Mouse (Mus musculus) c-Kit-negative CD71-positive TER-119-positive erythroid progenitor cells, embryonic 14.5 days (primary cell): ENCODE results near the gene Ugt2b36.
"Not testable (repeated sequence)": the region's sequence is repeated elsewhere in the genome, so short reads cannot be mapped to it uniquely, and the experiment has no call there.

Experiments used
- DNase-seq: peaks from one replicate; pipeline ENCODE4 v3.0.0-alpha.2; 2013; ENCODE audit warnings: low read depth, low spot score

Gene Ugt2b36

DNA sequence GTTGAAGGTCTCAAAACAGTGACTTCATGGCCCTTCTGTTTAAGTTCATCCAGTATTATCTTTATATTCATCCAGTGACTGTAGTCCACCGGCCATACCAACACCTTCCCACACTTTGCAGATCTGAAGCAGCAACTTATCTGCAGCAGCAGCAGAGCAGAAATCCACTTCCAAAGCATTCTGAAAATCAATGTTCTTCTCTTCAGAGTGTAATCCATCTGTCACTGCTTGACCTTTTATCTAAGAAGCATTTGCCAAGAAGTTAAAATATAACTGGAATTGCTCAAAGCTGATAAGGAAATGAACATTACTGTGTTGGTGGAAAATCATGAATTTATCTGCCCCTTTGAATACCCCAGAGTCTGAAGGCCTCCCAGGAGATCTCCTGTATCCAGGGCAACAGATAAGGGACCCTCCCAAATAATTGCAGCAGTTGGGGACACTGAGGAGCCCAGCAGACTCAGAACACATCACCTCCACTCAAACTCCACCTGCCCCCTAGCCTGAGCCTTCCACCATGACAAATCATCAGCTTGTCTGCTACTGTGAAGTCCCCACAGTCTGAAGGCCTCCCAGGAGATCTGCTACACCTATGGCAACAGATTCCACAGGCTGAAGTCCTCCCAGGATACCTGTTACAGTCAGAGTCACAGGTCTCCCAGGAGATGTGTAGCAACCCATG lies at the start of gene Ugt2b36:
TSS of gene Ugt2b36 (minus strand) at position 210 of the 682 bp plus-strand sequence.
- DNase-seq = no peak

DNA sequence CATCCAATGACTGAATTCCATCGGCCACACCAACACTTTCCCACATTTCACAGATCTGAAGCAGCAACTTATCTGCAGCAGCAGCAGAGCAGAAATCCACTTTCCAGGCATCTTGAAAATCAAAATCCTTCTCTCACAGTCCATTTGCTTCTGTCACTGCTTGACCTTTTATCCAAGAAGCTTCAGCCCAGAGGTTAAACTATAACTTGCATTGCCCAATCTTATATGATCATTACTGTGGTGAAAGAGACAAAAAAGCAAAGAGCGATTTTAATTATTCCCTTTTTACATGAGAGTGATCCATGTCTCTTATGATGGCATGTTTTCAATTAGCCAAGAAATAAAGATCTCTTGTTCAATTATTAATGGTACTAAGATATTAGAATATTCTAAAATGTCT lies 47.8 kb upstream of the Ugt2b36 start, which contains the start of gene Ugt2b5:
TSS of gene Ugt2b5 (minus strand) at position 123 of the 400 bp plus-strand sequence.
- DNase-seq = not testable (repeated sequence)

DNA sequence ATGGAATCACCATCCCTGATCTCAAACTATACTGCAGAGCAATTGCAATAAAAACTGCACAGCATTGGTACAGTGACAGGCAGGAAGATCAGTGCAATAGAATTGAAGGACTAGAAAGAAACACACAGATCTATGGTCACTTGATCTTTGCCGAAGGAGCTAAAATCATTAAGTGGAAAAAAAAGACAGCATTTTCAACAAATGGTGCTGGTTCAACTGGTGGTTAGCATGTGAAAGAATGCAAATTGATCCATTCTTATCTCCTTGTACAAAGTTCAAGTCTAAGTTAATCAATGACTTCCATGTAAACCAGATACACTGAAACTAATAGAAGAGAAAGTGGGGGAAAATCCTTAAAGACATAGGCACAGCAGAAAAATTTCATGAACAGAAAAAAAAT lies 11.3 kb upstream of the Ugt2b36 start:
- DNase-seq = not testable (repeated sequence)

DNA sequence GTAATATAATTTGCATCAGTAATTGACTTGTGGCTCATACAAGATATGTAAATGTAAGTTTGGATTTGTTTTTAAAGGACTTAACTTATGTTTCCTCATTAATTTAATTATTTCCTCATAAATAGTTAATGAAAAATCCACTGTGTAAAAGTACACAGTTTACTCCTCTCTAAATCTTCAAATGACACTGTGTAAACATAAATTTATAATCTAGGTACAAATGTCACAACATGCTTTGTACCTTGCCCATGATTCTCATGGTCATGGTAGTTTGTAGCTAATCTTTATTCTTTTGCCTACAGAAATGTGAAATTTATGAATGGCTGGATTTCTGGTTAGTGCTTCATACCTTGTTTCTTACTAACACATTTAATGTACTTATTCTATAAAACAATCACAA lies 1.2 kb downstream of the Ugt2b36 start:
- DNase-seq = no peak

DNA sequence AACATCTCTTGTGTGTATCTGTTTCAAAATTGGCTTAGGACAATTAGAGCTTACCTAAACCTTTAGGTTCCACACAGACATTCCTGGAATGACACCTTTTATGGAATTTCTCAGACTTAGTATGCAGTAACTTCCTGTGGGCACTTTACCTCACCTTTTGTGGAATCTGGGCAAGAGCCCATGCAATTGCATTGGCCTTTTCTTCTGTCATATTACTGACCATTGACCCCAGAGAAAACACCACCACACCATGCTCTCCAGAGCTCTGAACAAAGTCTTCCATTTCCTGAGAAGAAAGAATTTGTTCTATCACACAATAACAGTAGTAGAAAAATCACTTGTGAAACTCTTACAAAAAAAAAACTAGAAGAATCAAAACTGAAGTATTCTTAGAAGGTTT lies 3.1 kb downstream of the Ugt2b36 start:
- no peak for DNase-seq

GRCm38 (mm10) chr5:87086269-87086668 lies 6.1 kb downstream of the Ugt2b36 start:
- DNase-seq = no peak

DNA sequence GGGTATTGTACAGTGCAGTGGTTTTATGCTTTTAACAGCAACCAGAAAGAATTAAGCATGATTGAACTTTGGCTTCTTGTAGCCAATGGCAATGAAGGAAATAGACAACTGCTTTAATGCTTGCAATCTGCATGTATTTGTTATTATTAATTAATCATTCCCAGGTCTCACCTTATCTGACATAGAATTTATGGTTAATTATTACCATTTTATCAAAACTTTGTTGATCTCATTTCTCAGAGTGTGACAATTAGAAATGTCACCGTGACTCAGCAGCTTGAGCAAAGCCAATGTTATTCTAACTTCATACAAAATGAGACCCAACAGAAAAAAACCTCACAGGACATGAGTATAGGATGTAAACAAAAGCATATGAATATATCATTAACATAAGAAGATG lies 61.7 kb downstream of the Ugt2b36 start:
- no peak for DNase-seq

GRCm38 (mm10) chr5:87027359-87027758 lies 65.0 kb downstream of the Ugt2b36 start:
- no peak for DNase-seq
